Mouse (Mus musculus): Measurements from ENCODE around the gene Cck. TPM values are rescaled to one million over a fixed set of nuclear protein-coding genes. Genes with fewer than 3 reads are reported as not detected.

The Cck gene
- polyA plus RNA-seq (2015; fragmentation: Nextera tagmentation; extraction: Ambion mirVana) = 26.2 and 32.5 TPM in 2 replicates

GRCm38 (mm10) chr9:121495529-121495928, at the start of gene Cck:
TSS of gene Cck (minus strand) at chr9:121495694.
- Histone ChIP-seq H3K27me3 (replicated peaks) (peaks cover 46% of the 10 kb centered on the region), H3K36me3 (replicated peaks) (no peaks in the 10 kb centered on the region), H3K4me3 (peak within 1 kb of the TSS; percentile 31), H3K9ac (peak within 1 kb of the TSS; percentile 9), H3K4me2 (peak within 1 kb of the TSS; percentile 49), H3K27ac (no peak within 1 kb of the TSS), H3K4me1 (peaks cover 15% of the 10 kb centered on the region), H3K9me3 (no peaks in the 10 kb centered on the region)
- WGBS = 3% methylated on average over 12 of the region's 12 CpGs
- ATAC-seq (replicated peaks) = no peak

DNA sequence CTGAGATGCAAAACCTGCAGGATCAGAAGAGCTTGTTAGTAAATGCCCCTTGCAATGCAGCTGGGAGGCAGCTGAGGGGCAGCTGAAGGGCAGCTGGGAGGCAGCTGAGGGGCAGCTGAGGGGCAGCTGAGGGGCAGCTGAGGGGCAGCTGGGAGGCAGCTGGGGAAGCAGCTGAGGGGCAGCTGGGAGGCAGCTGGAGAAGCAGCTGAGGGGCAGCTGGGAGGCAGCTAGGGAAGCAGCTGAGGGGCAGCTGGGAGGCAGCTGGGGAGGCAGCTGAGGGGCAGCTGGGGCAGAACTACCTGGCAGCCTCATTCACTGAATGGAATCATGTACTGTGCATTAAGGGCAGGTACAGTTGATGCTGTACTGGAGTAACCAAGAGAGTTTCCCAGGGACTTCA, 46.0 kb upstream of the Cck start:
- Histone ChIP-seq H3K4me3 (no peak overlapping the region), H3K4me1 (no peaks in the 10 kb centered on the region), H3K9me3 (no peaks in the 10 kb centered on the region), H3K9ac (no peak overlapping the region), H3K27ac (no peak overlapping the region), H3K27me3 (replicated peaks) (no peaks in the 10 kb centered on the region), H3K4me2 (no peak overlapping the region), H3K36me3 (replicated peaks) (no peaks in the 10 kb centered on the region)
- ATAC-seq (replicated peaks) = no peak

GRCm38 (mm10) chr9:121532626-121533025, 37.1 kb upstream of the Cck start:
- Histone ChIP-seq H3K9me3 (no peaks in the 10 kb centered on the region), H3K36me3 (replicated peaks) (no peaks in the 10 kb centered on the region), H3K4me3 (no peak overlapping the region), H3K27me3 (replicated peaks) (no peaks in the 10 kb centered on the region), H3K9ac (no peak overlapping the region), H3K4me2 (no peak overlapping the region), H3K27ac (no peak overlapping the region), H3K4me1 (no peaks in the 10 kb centered on the region)
- WGBS = 58% methylated on average over 9 of the region's 9 CpGs
- no peak for ATAC-seq (replicated peaks)

DNA sequence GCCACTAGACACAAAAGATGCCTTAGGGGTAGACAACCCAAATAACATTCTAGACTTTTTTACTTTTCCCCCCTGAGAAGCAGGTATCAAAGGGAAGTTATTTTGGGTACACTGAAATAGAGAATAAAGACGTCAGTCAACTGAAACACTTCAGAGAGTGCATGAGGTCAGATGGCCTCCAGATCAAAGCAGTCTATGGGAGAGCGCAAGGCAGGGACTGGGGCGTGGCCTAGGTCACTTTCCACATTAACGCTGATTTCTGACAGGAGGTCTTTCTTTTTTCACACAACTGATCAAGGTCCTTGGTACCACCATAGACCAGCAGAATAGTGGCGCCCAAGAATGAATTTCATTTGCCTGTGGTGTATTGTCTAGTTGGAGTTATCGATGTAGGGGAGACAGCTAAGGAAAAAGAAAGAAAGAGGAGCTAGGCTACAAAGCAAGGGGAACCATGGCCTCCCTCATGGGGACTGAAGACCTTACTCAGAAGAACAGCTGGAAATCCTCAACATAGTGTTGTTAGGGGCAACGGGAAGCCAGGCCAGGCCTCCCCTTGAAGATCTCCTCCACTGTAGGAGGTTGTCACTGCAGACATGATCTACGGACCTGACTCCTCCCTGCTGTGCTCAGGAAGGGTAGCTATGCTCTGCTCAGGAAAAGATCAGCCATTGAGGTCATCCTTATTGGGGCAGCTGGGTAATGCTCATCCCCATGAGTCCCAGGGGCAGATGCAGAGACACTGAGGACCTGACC, 33.3 kb upstream of the Cck start:
- H3K4me3 ChIP-seq = no peak overlapping the region
- no peaks in the 10 kb centered on the region for H3K36me3 ChIP-seq (replicated peaks)
- no peak overlapping the region for H3K9ac ChIP-seq
- no peak overlapping the region for H3K27ac ChIP-seq
- no peaks in the 10 kb centered on the region for H3K9me3 ChIP-seq
- no peaks in the 10 kb centered on the region for H3K4me1 ChIP-seq
- no peak overlapping the region for H3K4me2 ChIP-seq
- H3K27me3 ChIP-seq (replicated peaks) = no peaks in the 10 kb centered on the region
- 62% methylated on average over 8 of the region's 8 CpGs for WGBS
- ATAC-seq (replicated peaks) = no peak

DNA sequence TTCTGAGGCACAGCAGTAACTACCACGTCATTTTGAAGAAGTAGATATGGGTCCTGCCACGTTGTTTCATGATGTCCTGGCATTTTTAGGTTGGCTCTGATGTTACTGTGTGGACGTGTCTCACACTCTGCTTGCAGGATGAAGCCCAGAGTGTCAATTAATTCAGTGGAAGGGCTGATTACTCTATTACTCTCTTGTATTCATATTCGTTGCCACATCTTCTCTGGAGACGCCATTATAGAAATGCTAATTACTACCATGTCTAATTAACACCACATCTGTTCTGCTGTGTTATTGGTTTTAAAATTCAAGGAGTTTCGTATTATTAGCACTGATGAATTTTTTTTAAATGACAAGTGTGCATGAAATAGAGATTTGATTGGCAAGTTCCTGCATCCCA, 30.7 kb upstream of the Cck start:
- no peak overlapping the region for H3K4me3 ChIP-seq
- H3K27me3 ChIP-seq (replicated peaks) = no peaks in the 10 kb centered on the region
- 61% methylated on average over 6 of the region's 6 CpGs for WGBS
- ATAC-seq (replicated peaks) = no peak
- no peak overlapping the region for H3K9ac ChIP-seq
- H3K4me2 ChIP-seq = no peak overlapping the region
- H3K9me3 ChIP-seq = no peaks in the 10 kb centered on the region
- H3K27ac ChIP-seq = no peak overlapping the region
- H3K36me3 ChIP-seq (replicated peaks) = no peaks in the 10 kb centered on the region
- no peaks in the 10 kb centered on the region for H3K4me1 ChIP-seq

DNA sequence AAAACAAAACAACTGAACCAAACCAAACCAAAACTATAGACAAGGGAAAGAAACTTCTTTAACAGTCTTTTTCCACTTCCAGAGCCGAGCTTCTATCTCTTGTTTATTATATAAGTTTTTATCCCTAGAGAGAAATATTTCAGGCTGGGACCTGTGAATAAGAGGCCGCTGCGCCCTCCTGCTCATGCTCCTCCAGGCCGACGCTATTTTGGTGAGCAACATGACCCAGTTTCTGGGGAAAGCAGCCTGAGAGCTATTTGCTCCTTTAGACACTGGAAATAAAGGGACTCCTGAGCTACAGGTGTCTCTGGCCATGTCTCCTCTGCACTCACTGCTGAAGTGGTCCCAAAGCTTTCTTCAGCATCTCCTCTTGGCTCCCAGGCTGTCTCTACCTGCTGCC, 24.6 kb upstream of the Cck start:
- WGBS = 85% methylated on average over 5 of the region's 5 CpGs
- Histone ChIP-seq H3K9me3 (no peaks in the 10 kb centered on the region), H3K4me1 (no peaks in the 10 kb centered on the region), H3K4me3 (no peak overlapping the region), H3K36me3 (replicated peaks) (no peaks in the 10 kb centered on the region), H3K27me3 (replicated peaks) (no peaks in the 10 kb centered on the region), H3K27ac (no peak overlapping the region), H3K9ac (no peak overlapping the region), H3K4me2 (no peak overlapping the region)
- ATAC-seq (replicated peaks) = no peak

DNA sequence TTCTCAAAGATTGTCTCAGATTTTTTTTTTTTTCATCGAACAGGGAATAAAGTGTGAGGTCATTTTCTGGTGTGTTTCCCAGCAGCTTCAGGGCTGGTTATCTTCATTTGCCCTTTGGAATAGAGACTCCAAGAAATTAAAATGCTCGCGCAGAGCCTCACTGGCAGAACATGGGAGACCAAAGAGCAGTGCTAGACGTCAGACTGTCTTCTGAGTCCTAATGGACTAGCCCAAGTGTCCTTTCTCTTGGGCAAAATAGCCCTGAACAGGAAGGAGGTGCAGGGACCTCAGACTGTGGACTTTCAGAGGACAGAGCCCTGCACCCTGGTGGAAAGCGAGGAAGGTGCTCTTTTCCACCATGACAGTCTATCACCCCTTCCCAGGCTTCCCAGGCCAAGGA, 19.0 kb upstream of the Cck start:
- H3K4me2 ChIP-seq = no peak overlapping the region
- no peaks in the 10 kb centered on the region for H3K36me3 ChIP-seq (replicated peaks)
- H3K9ac ChIP-seq = no peak overlapping the region
- WGBS = 87% methylated on average over 5 of the region's 5 CpGs
- H3K4me1 ChIP-seq = no peaks in the 10 kb centered on the region
- H3K4me3 ChIP-seq = no peak overlapping the region
- ATAC-seq (replicated peaks) = no peak
- no peak overlapping the region for H3K27ac ChIP-seq
- H3K9me3 ChIP-seq = no peaks in the 10 kb centered on the region
- no peaks in the 10 kb centered on the region for H3K27me3 ChIP-seq (replicated peaks)

- Histone ChIP-seq H3K4me1 (no peaks in the 10 kb centered on the region), H3K9ac (no peak overlapping the region), H3K4me2 (no peak overlapping the region), H3K27me3 (replicated peaks) (no peaks in the 10 kb centered on the region), H3K27ac (no peak overlapping the region), H3K9me3 (no peaks in the 10 kb centered on the region), H3K4me3 (no peak overlapping the region), H3K36me3 (replicated peaks) (no peaks in the 10 kb centered on the region)
- WGBS = 88% methylated on average over 4 of the region's 4 CpGs
- no peak for ATAC-seq (replicated peaks)
Observed at GRCm38 (mm10) chr9:121511911-121512310, 16.4 kb upstream of the Cck start.

- no peak overlapping the region for H3K4me3 ChIP-seq
- H3K36me3 ChIP-seq (replicated peaks) = no peaks in the 10 kb centered on the region
- no peak overlapping the region for H3K27ac ChIP-seq
- no peaks in the 10 kb centered on the region for H3K9me3 ChIP-seq
- H3K4me1 ChIP-seq = no peaks in the 10 kb centered on the region
- no peak overlapping the region for H3K9ac ChIP-seq
- no peak overlapping the region for H3K4me2 ChIP-seq
- no peaks in the 10 kb centered on the region for H3K27me3 ChIP-seq (replicated peaks)
- WGBS = 64% methylated on average over 8 of the region's 8 CpGs
- no peak for ATAC-seq (replicated peaks)
Observed at GRCm38 (mm10) chr9:121506478-121507180, 11.1 kb upstream of the Cck start.

GRCm38 (mm10) chr9:121505346-121505745, 9.9 kb upstream of the Cck start:
- H3K27ac ChIP-seq = no peak overlapping the region
- 93% methylated on average over 8 of the region's 8 CpGs for WGBS
- ATAC-seq (replicated peaks) = no peak

GRCm38 (mm10) chr9:121496102-121496501, 608 bp upstream of the Cck start:
- no peak for ATAC-seq (replicated peaks)
- H3K27ac ChIP-seq = no peak overlapping the region
- no peaks in the 10 kb centered on the region for H3K36me3 ChIP-seq (replicated peaks)
- WGBS = 33% methylated on average over 10 of the region's 10 CpGs
- H3K9ac ChIP-seq = no peak overlapping the region
- H3K4me3 ChIP-seq = no peak overlapping the region
- no peaks in the 10 kb centered on the region for H3K9me3 ChIP-seq
- H3K27me3 ChIP-seq (replicated peaks) = peaks cover 46% of the 10 kb centered on the region
- H3K4me1 ChIP-seq = peaks cover 15% of the 10 kb centered on the region
- H3K4me2 ChIP-seq = no peak overlapping the region; the same call in 1 of the 2 replicates

More at GRCm38 (mm10) chr9:121505346-121505745, 9.9 kb upstream of the Cck start:
- H3K9me3 ChIP-seq = no peaks in the 10 kb centered on the region
- no peaks in the 10 kb centered on the region for H3K27me3 ChIP-seq (replicated peaks)
- no peak overlapping the region for H3K4me3 ChIP-seq
- H3K36me3 ChIP-seq (replicated peaks) = no peaks in the 10 kb centered on the region
- H3K4me1 ChIP-seq = no peaks in the 10 kb centered on the region
- H3K9ac ChIP-seq = no peak overlapping the region
- no peak overlapping the region for H3K4me2 ChIP-seq

DNA sequence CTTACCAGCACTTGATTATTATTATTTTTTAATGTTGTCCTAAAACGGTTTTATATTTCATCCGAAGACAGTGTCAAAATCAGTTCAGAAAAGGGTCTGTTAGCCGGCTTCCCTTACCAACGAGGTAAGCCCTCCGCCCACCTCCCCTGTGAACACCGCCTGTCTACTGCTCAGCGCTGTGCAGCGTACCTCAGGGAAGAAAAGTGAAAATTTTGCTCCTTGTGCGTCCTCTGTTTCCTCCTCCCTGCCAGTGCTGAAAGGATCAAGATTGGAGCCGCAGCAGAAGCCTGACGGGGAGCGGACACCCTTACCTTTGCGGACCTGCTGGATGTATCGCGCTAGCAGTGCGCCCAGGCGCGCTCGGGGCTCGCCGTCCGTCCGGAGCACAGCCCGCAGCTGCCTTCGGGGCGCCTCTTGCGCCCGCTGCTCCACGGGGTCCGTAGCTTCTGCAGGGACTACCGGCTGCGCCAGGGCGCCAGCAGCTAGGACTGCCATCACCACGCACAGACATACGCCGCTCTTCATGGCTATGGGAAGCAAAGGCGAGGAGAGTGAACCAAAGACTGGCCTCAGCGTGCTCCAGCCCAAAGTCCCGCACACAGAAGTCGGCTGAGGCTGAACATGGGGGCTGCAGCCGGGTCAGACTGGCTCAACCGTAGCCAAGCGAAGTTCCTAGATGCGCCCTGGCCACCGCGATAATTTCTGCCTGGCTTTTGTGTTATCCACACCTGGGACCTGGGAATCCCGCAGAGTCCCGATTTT, 1.3 kb downstream of the Cck start:
- peak; percentile 30; the same call in 1 of the 2 replicates for ATAC-seq (replicated peaks)
- no peaks in the 10 kb centered on the region for H3K36me3 ChIP-seq (replicated peaks)
- H3K4me3 ChIP-seq = peak overlapping the region; percentile 31
- peak overlapping the region; percentile 9 for H3K9ac ChIP-seq
- H3K27ac ChIP-seq = no peak overlapping the region
- WGBS = 3% methylated on average over 47 of the region's 48 CpGs
- no peaks in the 10 kb centered on the region for H3K9me3 ChIP-seq
- H3K27me3 ChIP-seq (replicated peaks) = peaks cover 46% of the 10 kb centered on the region
- H3K4me2 ChIP-seq = peak overlapping the region; percentile 49
- peaks cover 15% of the 10 kb centered on the region for H3K4me1 ChIP-seq
